Mouse (Mus musculus): Measurements from ENCODE around the gene Sema3f.

Sema3f gene

GRCm38 (mm10) chr9:107635279-107636028, 74.8 kb downstream of the Sema3f start, which contains the start of gene Gnai2:
Gnai2 (minus strand) TSS chr9:107635367.
- in situ Hi-C loops (cut with MseI, MboI): no loop called here

- in situ Hi-C loops (cut with MseI, MboI): no loop called here
Measured at GRCm38 (mm10) chr9:107634406-107635278, 75.6 kb downstream of the Sema3f start.

GRCm38 (mm10) chr9:107633661-107634405, 76.4 kb downstream of the Sema3f start:
- in situ Hi-C loops (cut with MseI, MboI): no loop called here

- in situ Hi-C loops (cut with MseI, MboI): no loop called here
Measured at GRCm38 (mm10) chr9:107633091-107633660, 77.1 kb downstream of the Sema3f start.

GRCm38 (mm10) chr9:107632478-107632877, 77.8 kb downstream of the Sema3f start:
- in situ Hi-C loops (cut with MseI, MboI): no loop called here

- in situ Hi-C loops (cut with MseI, MboI): no loop called here
Measured at GRCm38 (mm10) chr9:107631861-107632260, 78.4 kb downstream of the Sema3f start.

All from mouse trophoblast stem cell (cell line).